Mouse (Mus musculus) hindbrain, postnatal 0 days (tissue): ENCODE measurements at regions not wholly inside any gene's neighbourhood (a gene's known extent, or its start where the extent isn't known, plus 50 kb on each side); places are given as distances from the start of the nearest gene placed in this dataset.

ENCODE experiments used
- ATAC-seq: fragments of 200-750 bp; cut with Nextera tagmentation; 2 replicates; pipeline ENCODE4 v1.8.0; 2017; ENCODE audit warnings: mild to moderate bottlenecking, moderate TSS enrichment, moderate library complexity
- DNase-seq: peaks from one replicate; pipeline ENCODE4 v3.0.0-alpha.2; 2015; ENCODE audit warnings: low spot score
- H3K27ac ChIP-seq: fragments of 300-500 bp; sonication (generic); 2 replicates; pipeline ENCODE4 v1.5.1; 2014; ENCODE audit warnings: mild to moderate bottlenecking
- H3K27me3 ChIP-seq: fragments of 300-500 bp; sonication (generic); 2 replicates; pipeline ENCODE4 v1.6.1; 2014; ENCODE audit warnings: low read length, mixed read lengths; ENCODE audit not compliant: insufficient read depth
- H3K36me3 ChIP-seq: fragments of 300-500 bp; sonication (generic); 2 replicates; pipeline ENCODE4 v1.6.1; 2014; ENCODE audit warnings: low read length, mixed read lengths; ENCODE audit not compliant: insufficient read depth
- H3K4me1 ChIP-seq: fragments of 300-500 bp; sonication (generic); 2 replicates; pipeline ENCODE4 v1.6.1; 2014; ENCODE audit warnings: antibody characterized with exemption, low read length, mixed read lengths; ENCODE audit not compliant: insufficient read depth
- H3K4me2 ChIP-seq: fragments of 300-500 bp; sonication (generic); 2 replicates; pipeline ENCODE4 v1.6.1; 2014; ENCODE audit warnings: low read depth, mild to moderate bottlenecking, low read length, moderate library complexity, mixed read lengths
- H3K4me3 ChIP-seq: fragments of 300-500 bp; sonication (generic); 2 replicates; pipeline ENCODE4 v1.5.1; 2014; ENCODE audit warnings: low read length
- H3K9ac ChIP-seq: fragments of 300-500 bp; sonication (generic); replicated peaks from 2 replicates; pipeline ENCODE4 v1.6.1; 2014; ENCODE audit warnings: mild to moderate bottlenecking, low read length, moderate library complexity, mixed read lengths
- H3K9me3 ChIP-seq: fragments of 300-500 bp; sonication (generic); 2 replicates; pipeline ENCODE4 v1.6.1; 2016; ENCODE audit warnings: low read length, mixed read lengths
- CTCF ChIP-seq: IDR thresholded peaks from 2 replicates; pipeline ENCODE4 v1.5.1; 2016; ENCODE audit warnings: antibody characterized with exemption, control low read depth, low read depth
- WGBS: fragments of 180-500 bp; shearing (Covaris S2); extraction: QIAGEN DNeasy Blood & Tissue Kit; methylation state at CpG from one replicate; pipeline ENCODE4 v1.1.7; 2014; 5-methylcytosine and 5-hydroxymethylcytosine counted together

DNA sequence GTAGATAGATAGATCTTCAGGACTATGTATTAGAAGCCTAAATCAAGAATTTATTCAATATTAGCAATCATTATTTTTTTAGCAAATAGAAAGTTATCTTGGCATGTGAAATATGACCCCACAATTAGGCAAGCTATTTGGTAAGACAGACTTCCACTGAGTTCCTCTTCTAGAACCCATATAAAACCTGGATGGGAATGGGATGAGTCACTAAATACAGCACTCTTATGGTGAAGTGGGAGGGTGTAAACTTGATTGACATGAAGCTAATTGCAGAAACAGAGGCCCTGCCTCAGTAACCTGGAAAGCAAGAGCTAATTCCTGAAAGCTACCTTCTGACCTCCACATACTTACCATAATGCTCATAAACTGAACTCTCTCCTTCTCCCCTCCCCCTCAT, 723.2 kb upstream of the Zeb2 start:
- Histone ChIP-seq H3K4me1 (no peaks in the 10 kb centered on the region), H3K4me3 (no peak overlapping the region), H3K27me3 (no peaks in the 10 kb centered on the region), H3K9ac (no peak overlapping the region), H3K36me3 (no peaks in the 10 kb centered on the region), H3K4me2 (no peak overlapping the region), H3K9me3 (no peaks in the 10 kb centered on the region), H3K27ac (no peak overlapping the region)
- no peak for ATAC-seq
- no peak for TF ChIP-seq CTCF
- DNase-seq = no peak

DNA sequence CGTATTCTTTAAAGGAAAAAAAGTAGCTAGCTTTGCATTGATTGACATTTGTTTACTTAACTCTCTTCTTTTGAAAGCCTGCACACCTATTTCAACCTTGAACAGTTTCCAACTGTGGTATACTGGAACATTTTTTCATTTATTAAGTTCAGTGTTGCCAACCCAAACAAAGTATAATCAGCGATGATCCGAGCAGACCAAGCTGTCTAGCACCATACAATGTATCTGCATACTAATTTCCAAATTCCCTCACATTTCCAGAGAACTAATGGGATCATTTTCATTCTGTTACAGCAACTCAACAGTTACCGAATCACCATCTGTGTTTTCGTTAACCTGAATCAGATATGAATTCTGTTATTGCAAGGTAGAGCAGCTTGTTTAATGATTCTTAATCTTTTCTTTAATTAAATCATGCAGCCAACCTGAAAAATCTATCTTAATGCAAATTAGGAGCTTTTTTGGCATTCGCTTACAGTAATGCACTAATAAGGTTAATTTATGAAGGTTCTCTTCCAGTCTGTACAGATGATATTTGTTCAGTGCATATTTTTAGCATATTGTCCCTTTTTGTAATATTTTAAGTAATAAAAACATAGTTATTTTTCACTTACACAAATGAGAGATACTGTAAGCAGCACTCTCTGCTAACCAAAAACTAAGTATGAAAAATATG, 719.5 kb upstream of the Zeb2 start:
- no peaks in the 10 kb centered on the region for H3K27me3 ChIP-seq
- WGBS = 57% methylated on average over 6 of the region's 6 CpGs
- no peaks in the 10 kb centered on the region for H3K36me3 ChIP-seq
- ATAC-seq (no peak), DNase-seq (no peak)
- no peaks in the 10 kb centered on the region for H3K9me3 ChIP-seq
- H3K4me1 ChIP-seq = no peaks in the 10 kb centered on the region
- TF ChIP-seq CTCF = no peak
- no peak overlapping the region for H3K27ac ChIP-seq
- no peak overlapping the region for H3K4me3 ChIP-seq
- no peak overlapping the region for H3K4me2 ChIP-seq
- H3K9ac ChIP-seq = no peak overlapping the region

DNA sequence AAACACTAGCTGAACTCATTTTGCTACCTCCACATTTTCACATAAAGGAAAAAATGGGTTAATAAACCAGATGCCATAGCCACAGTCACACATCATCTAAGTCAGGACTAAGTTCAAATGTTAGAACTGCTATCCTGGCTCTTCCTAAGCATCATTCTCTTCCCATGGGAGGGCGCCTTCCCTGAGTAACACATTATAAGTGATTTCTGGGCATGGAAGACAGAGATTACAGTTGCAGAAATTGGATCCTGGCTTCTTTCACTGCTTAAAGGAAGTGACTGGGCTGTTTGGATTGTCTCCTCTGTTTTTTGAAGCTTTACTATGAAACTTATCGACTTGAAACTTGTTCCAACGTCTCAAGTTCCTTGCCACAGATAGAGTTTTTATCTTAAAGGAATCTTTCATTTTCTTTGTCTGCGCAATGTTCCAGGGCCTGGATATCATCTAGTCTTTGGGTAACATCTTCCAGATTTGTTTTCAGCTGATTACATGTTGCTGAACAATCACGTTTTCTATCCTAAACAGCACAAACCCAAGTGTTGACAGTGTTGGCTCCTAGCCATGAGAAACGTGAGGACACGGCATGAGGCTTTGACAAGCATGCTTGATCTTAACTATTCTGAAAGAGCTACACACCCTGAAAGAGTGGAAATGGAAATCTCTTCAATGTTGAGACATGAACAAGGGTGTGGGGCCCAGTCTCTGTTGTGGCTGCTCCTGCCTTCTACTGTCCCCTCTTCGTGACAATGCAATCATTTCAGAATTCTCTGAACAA, 700.9 kb upstream of the Zeb2 start:
- Histone ChIP-seq H3K4me1 (no peaks in the 10 kb centered on the region), H3K9ac (no peak overlapping the region), H3K36me3 (no peaks in the 10 kb centered on the region), H3K27me3 (no peaks in the 10 kb centered on the region), H3K4me2 (no peak overlapping the region), H3K9me3 (no peaks in the 10 kb centered on the region), H3K27ac (no peak overlapping the region), H3K4me3 (no peak overlapping the region)
- ATAC-seq (no peak), DNase-seq (no peak)
- 71% methylated on average over 8 of the region's 8 CpGs for WGBS
- TF ChIP-seq CTCF = no peak

DNA sequence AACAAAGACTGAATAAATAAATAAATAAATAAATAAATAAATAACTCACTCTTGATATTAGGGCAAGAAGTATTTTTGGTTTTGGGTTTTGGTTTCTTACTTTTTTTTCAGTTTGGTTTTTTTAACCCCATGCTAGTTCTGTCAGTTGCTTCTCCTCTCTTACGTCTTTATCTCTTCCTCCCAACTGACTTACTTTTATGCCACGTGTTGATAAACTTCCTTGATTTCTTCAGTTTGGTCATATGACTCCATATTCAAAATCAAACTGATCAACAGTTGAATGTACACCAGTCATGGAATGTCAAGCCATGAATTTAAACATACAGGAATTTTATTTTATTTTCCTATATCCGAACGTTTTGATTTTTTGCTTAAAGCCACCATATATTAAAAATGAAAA, 697.5 kb upstream of the Zeb2 start:
- no peaks in the 10 kb centered on the region for H3K27me3 ChIP-seq
- H3K36me3 ChIP-seq = no peaks in the 10 kb centered on the region
- no peak overlapping the region for H3K27ac ChIP-seq
- TF ChIP-seq CTCF = no peak
- H3K9me3 ChIP-seq = no peaks in the 10 kb centered on the region
- ATAC-seq (no peak), DNase-seq (no peak)
- WGBS = 90% methylated on average over 4 of the region's 4 CpGs
- no peak overlapping the region for H3K4me3 ChIP-seq
- H3K4me2 ChIP-seq = no peak overlapping the region
- no peaks in the 10 kb centered on the region for H3K4me1 ChIP-seq
- no peak overlapping the region for H3K9ac ChIP-seq

DNA sequence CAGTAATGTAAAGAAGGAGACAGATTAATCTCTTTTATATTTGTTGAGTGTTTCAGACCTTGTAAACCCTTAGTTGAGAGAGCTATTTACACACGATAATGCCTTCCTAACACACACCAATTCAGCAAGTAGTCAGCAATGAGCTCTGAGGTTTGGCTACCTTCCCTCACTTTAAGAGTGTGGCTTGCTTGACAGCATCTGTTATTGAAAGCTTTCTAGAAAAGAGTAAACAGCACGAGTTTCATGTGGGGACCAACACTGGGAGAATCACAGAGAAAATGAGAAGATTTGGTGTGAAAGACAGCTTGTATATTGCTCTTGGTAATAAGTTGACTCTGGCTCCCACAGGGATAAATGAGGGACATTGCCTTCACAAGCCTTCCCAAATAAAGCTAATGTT, 688.1 kb upstream of the Zeb2 start:
- H3K4me2 ChIP-seq = no peak overlapping the region
- no peak for TF ChIP-seq CTCF
- no peak overlapping the region for H3K4me3 ChIP-seq
- no peaks in the 10 kb centered on the region for H3K4me1 ChIP-seq
- ATAC-seq = no peak
- DNase-seq = no peak
- no peak overlapping the region for H3K9ac ChIP-seq
- no peaks in the 10 kb centered on the region for H3K9me3 ChIP-seq
- H3K27me3 ChIP-seq = no peaks in the 10 kb centered on the region
- 60% methylated on average over 2 of the region's 2 CpGs for WGBS
- H3K36me3 ChIP-seq = no peaks in the 10 kb centered on the region
- H3K27ac ChIP-seq = no peak overlapping the region

DNA sequence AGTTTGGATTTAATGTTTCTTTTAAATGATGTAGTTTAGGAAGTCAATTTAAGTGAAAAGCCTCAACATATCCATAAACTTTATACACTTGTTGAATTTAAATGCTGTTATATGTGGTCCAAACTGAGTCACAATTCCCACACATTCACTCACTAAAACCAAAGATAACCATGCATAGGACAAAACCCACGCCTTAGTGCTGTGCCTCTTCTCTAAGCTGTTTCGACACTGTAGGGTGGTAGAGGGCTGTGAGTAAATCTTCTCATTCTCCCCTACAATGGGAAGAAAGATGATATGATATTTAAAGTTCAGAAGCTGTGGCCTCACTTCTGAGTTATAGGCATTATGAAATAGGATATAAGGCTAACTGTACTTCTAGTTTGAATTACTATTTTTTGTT, 682.9 kb upstream of the Zeb2 start:
- 82% methylated on average over 2 of the region's 2 CpGs for WGBS
- H3K9ac ChIP-seq = no peak overlapping the region
- no peaks in the 10 kb centered on the region for H3K4me1 ChIP-seq
- TF ChIP-seq CTCF = no peak
- no peaks in the 10 kb centered on the region for H3K36me3 ChIP-seq
- no peak for ATAC-seq
- H3K4me3 ChIP-seq = no peak overlapping the region
- DNase-seq = no peak
- H3K4me2 ChIP-seq = no peak overlapping the region
- H3K27me3 ChIP-seq = no peaks in the 10 kb centered on the region
- no peaks in the 10 kb centered on the region for H3K9me3 ChIP-seq
- no peak overlapping the region for H3K27ac ChIP-seq

DNA sequence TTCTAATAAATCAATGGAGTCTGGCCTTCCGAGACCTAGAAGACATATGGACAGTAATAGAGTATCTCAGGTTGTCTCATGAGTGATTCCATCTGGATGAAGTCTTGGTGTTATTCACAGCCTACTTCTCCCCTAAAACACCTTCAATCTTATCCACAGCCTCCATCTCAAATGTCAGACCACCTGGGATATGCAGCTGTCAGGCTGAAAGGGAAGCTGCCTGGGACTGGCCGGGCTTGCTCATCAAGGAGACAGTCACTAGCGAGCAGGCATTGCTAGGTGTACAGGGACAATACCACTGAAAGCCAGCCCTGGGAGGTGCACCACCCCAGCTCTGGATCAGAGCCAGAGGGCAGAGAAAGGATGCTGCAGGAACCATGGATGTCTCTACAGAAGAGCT, 676.4 kb upstream of the Zeb2 start:
- no peaks in the 10 kb centered on the region for H3K9me3 ChIP-seq
- H3K36me3 ChIP-seq = no peaks in the 10 kb centered on the region
- no peak overlapping the region for H3K27ac ChIP-seq
- WGBS = 56% methylated on average over 3 of the region's 3 CpGs
- no peak for DNase-seq
- no peaks in the 10 kb centered on the region for H3K27me3 ChIP-seq
- H3K4me3 ChIP-seq = no peak overlapping the region
- H3K9ac ChIP-seq = no peak overlapping the region
- no peak for TF ChIP-seq CTCF
- H3K4me2 ChIP-seq = no peak overlapping the region
- no peak for ATAC-seq
- no peaks in the 10 kb centered on the region for H3K4me1 ChIP-seq
